Mouse (Mus musculus): Measurements from ENCODE around the gene Rnf185.

GRCm38 (mm10) chr11:3366411-3366810 lies 85.8 kb downstream of the Rnf185 start:
- TF ChIP-seq CTCF (IDR thresholded peaks at IDR 0.05; ENCODE audit: borderline replicate concordance, insufficient read depth, low read length): no peak
- no peak for TF ChIP-seq POLR2A (IDR thresholded peaks at IDR 0.05; ENCODE audit: low read depth, low read length)

Measured in embryonic fibroblast, embryonic 13.5 days (primary cell).